Mouse (Mus musculus): ENCODE data around the gene Lcn2.

The Lcn2 gene

DNA sequence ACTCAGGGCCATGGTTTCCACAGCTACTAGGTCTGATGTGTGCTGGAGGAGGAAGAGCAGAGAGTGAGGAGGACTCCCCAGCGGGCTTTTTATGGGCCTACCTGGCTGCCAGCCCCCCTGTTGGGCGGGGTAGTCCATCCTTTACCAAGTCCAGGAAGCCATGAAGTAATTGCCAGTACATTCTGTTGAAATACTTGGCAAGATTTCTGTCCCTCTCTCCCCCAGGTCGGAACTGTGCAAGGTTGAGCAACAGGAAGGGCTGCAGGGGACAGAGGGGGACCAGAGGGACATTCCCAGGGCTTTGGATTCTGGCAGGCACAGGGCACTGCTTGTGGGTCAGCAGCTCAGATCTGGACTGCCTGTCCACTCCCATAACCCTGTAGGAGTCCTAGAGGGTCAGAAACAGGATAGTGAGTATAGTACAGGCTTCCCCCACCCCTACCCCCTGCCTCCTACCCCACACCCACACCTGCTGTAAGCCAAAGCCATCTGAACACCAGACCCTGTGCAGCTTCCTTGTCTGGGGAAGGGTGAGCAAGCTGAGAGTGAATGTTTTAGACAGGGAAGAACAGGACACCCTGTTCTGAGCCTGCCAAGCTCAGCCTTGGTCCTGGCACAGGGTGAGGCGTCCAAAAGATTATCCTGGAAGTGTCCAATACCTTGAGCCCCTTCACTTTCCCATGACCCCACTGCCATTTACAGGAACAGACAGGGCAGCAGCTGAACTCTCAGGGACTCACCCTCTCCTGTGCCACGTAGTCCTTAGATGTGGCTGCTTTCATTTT, at the start of gene Lcn2:
Lcn2 (minus strand) TSS at position 547 of the 785 bp plus-strand sequence.
- DNase-seq (ENCODE audit: low read depth, low spot score) = no peak

DNA sequence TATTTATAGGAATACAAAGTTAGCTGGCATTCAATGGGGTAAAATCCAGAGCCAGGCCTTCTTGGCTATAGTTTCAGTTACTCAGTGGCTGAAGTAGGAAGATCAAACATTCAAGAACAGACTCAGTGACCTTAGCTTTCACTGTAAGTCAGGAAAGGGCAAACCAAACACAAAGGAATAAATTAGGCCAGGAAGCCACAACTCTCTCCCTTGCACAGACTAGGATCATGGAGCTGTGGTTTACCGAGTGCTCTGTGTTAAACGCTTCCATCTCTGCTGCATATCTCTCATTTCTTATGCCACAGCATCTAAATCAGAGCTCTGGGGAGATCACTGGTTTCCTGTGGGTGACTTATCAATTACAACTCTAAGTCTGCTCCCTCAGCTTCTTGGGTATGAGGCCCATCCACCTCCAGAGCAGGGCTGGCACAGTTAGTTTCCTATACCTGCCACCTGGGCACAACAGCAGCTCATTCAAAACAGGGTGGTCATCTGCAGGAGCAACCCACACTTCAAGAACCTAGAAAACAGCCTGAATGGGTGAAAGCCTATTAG, 49.6 kb upstream of the Lcn2 start:
- DNase-seq (ENCODE audit: low read depth, low spot score) = no peak

DNA sequence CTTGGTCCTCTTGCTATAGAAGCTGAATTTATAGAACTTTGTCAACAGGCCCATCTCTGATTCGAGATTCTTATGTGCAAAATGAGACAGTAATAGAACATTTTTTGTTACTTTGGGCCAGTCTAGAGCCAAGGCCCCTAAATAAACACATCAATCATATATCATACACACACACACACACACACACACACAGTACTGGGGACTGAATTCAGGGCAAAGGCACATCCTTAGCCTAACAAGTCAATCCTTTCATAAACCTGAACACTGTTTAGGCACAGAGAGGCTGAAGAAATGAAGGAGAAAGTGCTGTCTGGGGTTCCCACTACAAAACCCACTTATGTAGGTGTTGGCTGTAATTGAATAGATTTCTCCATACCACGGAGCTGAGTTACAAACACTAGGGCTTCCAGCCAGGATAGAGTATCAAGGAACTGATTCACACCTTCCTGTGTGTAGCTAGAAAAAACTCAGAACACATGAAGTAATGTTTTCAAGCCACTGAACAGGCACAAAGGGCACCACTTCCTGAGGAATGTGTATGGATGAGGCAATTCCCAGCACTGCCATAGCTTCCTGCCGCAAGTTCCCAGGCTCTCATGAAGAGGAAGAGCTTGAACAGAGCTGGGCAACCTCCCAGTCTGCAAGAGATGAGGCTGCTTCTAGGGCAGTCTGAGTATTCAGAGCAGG, 48.8 kb upstream of the Lcn2 start:
- DNase-seq (ENCODE audit: low read depth, low spot score) = no peak

DNA sequence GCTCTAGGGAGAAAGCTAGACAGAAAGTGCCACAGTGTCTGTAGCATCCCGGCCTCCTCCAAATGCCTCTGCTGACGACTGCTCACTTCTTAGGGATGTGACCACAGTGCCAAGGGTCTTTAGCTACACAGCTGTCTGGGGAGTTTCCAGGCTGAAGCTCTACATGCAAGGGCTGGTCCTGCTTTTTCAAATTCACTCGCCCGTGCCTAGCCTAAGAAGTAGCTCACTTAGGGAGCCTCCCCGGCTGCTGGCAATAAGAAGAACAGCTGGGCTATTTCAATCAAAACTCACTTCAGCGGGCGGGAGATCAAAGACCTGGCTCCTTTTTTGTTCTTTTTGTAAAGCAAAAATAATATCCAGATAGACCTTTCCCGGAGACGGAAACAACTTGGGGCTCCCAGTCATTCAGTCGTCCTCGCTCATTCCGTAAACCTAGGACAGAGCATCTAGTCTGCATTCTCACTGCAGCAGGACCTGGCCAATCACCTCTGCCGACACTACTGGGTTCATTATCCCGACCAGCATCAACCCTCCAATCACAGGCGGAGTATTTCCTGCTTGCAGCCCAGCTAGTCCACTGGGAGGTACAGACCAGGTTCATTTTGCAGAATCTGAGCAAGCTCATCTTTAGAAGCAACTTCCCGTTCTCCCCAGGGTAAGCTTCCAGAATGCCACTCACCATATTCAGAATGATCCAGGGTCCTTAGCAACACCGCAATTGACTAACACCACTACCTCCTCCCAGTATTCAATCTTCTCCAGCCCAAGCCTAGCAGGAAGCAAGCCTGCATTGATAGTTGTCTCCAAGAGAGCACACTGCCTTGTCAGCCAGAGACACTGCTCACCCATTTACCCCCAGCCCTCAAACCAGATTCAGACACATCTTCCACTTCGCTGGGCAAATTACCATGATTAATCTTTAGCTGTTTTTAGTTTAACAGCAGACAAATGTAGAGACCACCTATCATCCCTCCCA, 42.9 kb upstream of the Lcn2 start:
- DNase-seq (ENCODE audit: low read depth, low spot score) = peak; percentile 77

DNA sequence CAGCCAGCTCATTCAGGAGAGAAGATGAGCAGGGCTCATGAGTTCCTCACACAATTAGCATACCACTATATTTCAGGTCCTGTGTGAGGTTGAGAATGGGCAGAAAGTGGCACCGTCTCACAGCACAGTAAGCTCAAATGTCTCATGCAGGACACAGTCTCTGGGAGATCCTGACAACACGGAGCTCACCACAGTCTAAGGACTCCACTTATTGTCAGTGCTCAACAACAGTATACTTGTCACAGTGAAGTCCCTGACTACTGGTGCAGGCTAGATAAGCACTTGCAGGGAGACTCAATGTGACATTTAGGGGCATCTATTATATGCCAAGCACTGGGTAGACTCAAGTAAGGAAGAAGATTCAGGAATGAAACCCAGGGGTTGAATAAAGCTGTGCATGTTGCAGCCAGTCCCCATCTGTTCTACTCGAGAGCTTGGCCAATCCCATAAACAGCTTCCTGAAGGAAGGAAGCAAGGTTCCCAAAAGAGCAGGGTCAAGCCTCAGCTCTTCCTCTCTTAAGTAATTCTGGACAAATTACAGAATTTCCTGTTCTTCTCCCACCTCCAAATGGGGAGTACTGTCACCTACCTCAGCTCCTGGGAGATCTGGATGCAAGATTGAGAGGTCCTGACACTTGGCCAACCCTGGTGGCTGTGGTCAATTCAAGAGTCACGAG, 41.3 kb upstream of the Lcn2 start:
- DNase-seq (ENCODE audit: low read depth, low spot score) = no peak

DNA sequence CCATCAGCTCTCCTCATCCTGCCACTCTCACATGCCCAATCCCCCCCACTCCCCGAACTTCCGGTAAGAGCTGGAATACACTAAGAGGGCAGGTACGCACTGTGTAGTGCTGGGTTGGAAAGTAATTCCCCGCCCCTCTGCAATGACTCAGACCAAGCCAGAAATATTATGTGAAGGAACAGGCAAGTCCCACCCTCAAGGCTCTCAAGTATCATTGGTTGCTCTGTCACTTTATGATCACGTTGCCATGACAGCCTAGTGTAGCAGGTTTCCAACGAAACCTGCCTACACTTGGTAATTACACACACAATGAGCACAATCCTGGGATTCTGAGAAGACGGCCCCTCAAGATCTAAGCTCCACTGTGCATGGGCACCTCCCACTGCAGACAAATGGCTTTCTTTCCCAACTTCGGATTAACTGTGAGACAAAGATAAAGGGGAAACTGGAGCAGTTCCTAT, 40.2 kb upstream of the Lcn2 start:
- DNase-seq (ENCODE audit: low read depth, low spot score) = no peak

DNA sequence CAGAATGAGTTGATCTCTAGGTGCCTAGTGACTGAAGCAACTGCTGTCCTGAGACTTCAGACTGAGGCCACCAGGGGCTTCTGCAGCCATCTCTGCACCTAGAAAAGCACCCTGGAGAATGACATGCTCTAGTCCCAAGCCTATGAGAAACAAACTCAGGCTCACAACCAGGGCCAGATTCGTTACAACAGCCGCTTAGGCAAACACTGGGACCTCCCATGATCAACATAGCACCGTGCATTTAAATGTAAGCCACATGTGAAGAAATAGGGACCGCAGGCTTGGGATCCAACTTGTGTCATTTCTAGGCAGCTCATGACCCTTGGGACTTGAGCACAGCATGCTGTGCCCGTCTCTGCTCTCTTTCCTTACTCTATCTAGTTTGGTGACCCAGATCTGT, 39.7 kb upstream of the Lcn2 start:
- no peak for DNase-seq (ENCODE audit: low read depth, low spot score)

DNA sequence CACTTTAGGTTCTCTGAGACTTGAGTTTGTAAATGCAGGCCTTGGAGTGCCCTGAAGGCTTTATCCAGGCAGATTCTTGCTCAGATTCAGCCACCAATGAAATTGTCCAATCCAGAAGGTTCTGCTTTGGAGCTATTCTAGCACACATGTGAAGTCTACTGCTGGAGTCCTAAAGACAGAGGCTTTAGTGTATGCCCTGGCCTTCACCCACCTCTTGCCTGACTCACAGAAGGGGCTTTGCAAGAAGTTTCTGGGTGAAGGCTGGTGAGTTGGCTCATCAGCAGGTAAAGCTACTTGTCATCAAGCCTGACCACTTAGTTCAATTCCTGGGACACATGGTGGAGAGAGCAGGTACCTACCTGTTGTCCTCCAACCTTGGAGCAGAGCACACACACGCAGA, 38.1 kb upstream of the Lcn2 start:
- DNase-seq (ENCODE audit: low read depth, low spot score) = no peak

DNA sequence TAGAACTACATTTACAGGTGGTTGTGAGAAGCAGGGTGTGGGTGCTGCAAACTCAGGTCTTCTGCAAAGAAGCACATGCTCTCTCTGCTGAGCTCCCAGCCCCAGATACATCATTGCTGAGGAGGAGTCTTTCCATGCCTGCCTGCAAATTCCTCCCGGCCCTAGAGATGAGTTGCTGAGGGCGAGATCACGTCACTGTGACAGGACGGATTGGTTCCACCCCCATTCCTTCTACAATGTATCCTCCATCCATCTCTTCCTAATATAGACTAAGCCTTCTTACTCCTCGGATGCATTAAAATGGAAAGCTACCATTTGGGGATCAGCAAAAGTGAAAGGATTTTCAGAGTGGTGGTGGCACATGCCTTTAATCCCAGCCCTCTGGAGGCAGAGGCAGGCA, 37.5 kb upstream of the Lcn2 start:
- DNase-seq (ENCODE audit: low read depth, low spot score) = no peak

DNA sequence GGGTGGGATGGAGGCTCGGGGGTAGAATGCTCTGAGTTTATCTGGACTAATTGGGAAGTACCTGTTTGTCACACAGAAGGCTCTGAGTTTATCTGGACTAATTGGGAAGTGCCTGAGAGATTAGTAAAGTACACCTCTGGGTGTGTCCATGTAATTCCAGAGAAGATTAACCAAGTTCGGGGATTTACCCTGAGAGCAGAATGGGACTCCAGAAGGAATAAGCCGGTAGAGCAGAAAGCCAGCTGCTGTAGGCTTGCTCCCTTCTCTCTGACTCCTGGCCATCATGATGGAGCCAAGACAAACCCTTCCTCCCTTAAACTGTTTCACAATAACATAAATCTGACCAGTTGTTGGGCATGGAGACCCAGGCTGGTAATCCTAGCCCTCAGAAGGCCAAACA, 36.7 kb upstream of the Lcn2 start:
- no peak for DNase-seq (ENCODE audit: low read depth, low spot score)

DNA sequence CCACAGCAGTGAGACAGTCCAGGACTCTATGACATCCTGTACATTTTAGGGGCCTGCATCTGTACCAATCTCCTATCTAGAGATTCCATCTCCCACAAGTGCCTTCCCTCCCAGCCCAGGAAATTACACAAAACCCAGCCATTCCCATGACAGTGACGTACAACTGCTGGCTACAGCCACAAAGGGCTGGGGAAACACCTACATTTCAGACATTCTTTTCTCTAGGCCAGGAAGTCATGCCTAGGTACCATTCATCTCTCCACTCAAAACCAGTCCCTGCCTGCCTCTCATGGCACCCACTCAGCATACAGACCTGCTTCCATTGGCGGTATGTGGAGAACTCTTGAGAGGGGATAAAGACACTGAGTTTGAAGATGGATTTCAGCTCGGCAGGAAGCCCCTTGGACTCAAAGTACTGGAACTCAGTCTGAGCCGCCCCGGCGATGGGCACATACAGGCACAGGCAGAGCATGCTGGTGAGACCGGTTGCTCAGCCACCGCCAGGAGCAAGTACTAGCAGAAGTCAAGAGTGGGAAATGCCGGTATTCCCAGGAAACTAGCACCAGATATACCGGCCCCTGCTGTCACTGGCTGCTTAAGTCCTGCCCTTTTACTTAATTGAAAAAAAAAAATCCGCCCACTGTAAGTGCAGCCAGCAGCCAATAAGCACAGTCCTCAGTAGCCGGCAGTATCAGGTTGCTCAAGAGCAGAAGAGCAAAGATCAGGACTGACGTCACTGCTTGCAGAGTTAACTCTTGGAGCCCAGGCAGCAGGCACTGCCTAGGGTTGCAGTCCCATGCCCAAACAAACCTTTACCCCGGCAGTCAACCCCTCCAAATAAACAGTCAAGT, 35.7 kb upstream of the Lcn2 start:
- DNase-seq (ENCODE audit: low read depth, low spot score) = peak; percentile 81

DNA sequence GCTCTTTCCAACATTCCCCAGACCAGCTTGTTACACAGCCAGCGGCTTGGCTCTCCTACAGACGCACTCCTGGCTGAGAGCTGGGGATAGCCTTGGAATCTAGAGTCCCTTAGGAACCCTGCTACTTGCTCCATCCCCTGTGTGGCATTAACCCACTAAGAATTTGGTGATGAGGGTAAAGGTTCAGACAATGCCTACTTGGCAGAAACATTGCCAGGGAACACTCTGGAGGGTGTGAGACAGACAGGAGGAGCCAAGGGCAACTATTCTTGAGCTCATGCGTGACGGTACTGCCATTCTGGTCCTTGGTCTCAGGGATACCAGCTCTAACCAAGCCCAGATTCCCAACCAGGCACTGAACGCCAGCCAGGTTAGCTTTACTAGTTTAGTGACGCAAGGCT, 33.8 kb upstream of the Lcn2 start:
- no peak for DNase-seq (ENCODE audit: low read depth, low spot score)

DNA sequence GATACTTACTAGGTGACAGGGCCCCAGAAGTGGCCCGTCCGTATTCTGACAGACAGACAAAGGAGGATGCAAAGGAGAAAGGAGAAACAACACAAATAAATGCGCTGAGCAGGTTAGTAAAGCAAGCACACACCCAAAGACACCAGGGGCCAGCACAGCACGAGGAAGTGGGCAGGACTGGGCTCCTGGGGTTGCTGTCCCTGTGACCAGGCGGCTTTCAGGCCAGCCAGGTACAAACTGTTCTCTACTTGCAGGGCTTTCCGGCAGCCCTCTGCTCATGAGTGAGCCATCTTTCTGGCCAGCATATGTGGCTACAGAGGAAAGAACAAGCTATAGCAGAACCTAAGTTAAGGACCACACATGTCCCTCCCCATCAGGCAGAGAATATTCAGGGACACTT, 32.6 kb upstream of the Lcn2 start:
- no peak for DNase-seq (ENCODE audit: low read depth, low spot score)

DNA sequence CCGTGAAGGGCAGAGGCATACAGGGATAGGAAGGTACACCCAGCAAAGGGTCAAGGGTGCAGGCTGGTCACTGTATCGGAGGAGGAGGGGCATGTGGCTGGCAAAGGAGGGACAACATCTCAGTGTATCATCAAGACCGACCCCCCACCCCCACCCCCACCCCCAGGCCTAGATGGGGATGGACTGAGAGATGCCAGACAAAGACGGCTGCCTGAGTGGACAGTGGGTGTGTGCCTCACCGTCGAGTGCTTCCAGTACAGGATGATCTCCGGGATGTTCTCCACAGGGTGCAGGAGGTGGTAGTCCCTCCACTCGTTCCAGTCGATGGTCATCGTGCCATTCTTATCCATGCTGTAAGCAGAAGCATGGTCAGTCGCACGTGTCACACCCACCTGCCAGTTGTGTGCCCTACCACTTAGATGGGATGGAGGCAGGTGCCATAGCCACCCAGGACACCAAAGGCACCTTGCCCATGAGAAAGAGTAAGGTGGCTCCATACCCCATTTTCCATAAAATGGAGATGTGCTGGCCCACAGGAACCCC, 32.1 kb upstream of the Lcn2 start:
- DNase-seq (ENCODE audit: low read depth, low spot score) = no peak

DNA sequence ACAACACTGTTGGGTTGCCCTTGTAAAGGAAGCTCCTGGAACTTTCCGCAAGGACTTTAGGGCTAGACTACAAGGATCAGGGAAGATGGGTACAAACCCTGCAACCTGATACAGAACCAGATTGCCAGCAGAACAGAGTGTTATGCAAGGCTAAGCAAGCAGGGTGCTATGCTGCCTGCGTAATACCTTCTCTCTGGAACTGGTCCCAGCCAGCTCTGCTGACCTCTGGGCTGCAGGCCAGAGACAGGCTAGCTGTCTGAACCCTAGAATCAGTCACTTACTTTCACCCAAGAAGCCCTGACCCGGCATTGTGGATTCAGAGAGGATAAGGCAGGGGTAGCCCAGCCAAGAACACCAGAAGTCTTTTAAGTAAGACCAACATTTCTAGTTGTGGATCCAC, 31.3 kb upstream of the Lcn2 start:
- DNase-seq (ENCODE audit: low read depth, low spot score) = no peak

DNA sequence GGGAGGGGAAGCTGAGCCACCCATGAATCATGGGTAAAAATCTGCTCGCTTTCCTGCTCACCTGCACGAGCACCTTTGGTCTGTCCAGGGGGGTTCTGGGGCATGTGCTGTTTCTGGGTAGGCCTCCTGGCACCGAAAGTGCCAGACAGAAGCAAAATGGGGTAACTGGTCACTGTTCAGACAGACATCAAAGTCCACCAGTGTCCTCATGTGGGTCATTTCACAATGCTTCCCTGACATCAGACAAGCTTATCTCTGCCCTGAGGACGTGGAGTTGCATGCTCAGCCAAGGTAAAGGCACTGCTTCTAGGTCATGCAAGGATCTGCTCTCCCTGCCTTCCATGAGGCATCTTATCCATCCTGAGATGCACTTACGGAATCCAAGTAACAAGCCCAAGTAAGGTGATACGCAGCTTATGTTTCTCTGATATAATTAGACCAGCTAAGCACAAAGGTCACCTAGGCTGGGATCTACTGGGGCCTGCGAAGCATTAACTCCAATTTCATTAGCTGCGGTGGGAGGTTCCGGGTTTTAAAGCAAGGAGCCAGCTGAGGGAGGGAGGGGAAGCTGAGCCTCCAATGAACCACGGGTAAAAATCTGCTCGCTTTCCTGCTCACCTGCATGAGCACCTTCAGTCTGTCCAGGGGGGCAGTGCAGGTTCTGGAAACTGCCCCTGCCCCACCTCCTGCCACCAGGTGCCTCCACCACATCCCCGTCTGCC, 30.5 kb upstream of the Lcn2 start:
- no peak for DNase-seq (ENCODE audit: low read depth, low spot score)

DNA sequence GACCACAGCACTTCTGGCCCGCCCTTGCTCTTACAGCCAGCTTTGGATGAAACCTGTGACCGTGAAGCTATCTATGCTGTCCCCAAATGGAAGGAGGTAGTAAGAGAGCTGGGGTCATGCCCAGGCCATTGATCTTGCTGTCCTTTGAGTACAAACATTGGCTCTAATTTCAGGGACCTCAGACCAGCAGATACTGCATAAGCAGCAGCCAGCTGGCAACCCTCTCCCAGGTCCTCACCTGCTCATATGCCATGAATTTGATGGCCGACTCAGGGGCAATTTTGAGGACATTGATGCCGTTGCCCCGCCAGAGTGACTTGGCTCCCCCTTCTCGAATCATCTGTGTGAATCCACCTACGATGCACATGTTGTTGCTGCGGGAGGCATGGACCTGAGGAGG, 29.4 kb upstream of the Lcn2 start:
- DNase-seq (ENCODE audit: low read depth, low spot score) = no peak

DNA sequence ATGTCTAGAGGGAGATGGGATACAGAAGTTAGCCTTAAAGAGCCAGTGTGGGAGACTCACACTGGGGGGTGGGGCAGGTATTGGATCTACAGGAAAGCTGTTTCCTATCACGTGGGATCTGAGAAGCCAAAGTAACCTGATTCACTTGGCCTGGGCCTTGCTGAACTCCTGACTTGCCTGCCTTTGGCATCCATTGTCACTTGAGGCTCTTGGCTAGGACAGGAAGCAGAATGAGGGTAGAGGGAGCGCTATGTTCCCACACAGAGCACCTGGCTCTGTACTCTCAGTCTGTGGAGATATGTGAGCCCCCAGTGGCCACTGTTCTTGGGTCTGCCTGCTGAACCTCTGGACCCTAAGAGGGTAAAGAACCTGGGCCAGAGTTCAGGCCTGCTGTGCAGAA, 28.5 kb upstream of the Lcn2 start:
- no peak for DNase-seq (ENCODE audit: low read depth, low spot score)

DNA sequence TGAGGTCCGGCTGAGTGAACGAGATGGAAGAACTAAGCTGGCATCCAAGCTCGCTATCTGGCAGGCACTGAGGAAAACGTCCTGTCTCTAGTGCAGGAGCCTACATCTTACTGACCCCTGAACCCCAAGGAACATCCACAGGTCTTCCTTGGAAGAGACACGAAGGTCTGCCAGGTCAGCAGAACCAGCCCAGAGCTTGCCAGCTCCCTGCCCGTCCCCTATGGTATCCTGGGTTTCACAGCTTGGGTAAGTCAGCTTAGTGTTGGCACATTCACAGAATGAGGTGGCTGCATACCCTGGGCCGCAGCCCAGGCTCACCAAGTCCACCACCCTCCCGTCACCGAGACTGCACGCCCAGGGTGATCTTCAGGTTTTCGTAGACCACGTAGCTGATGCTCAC, 27.7 kb upstream of the Lcn2 start:
- no peak for DNase-seq (ENCODE audit: low read depth, low spot score)

Measured in embryo, embryonic 11.5 days (tissue).